Mouse (Mus musculus) spleen, embryonic (tissue): ENCODE measurements around the gene Ly75.

Experiments
- CTCF ChIA-PET: fragments of 350-600 bp; sonication (Branson Sonifier 250); formaldehyde crosslinking; loops from one replicate; lab custom pipeline; 2022; lab: Charles Lee

The Ly75 gene

GRCm38 (mm10) chr2:60382858-60383669, at the start of gene Ly75:
Gene Ly75, minus strand, starts transcription at chr2:60383303.
- CTCF ChIA-PET: no interaction called here

GRCm38 (mm10) chr2:60430315-60431021, 47.4 kb upstream of the Ly75 start:
- CTCF ChIA-PET: no interaction called here

GRCm38 (mm10) chr2:60418075-60418474, 35.0 kb upstream of the Ly75 start:
- CTCF ChIA-PET: no interaction called here

- CTCF ChIA-PET: no interaction called here
Measured at GRCm38 (mm10) chr2:60414334-60414733, 31.2 kb upstream of the Ly75 start.

- CTCF ChIA-PET: no interaction called here
Measured at GRCm38 (mm10) chr2:60413006-60413650, 30.0 kb upstream of the Ly75 start.

GRCm38 (mm10) chr2:60411181-60411580, 28.1 kb upstream of the Ly75 start:
- CTCF ChIA-PET: no interaction called here

- CTCF ChIA-PET: no interaction called here
Measured at GRCm38 (mm10) chr2:60409989-60410763, 27.1 kb upstream of the Ly75 start.

DNA sequence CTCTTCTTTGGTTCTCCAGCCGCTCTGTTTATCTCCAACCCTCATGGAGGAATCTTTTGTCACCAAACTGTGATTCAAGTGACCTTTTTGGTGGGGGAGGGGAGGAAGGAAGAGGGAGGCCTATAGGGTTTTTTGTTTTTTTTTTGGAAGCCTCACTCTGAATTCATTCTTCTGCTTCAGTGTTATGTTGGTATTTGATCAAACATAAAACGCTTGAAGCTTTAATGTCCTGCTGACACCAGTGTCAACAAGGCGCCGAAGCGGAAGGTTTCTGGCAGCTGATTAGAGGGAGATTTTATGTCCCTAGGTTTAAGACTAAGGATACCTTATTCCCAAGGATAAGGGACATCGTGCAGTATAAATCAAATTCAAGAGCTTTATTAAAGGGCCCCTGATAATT, 26.1 kb upstream of the Ly75 start:
- CTCF ChIA-PET: no interaction called here

- CTCF ChIA-PET: no interaction called here
Measured at GRCm38 (mm10) chr2:60407387-60407786, 24.3 kb upstream of the Ly75 start.

DNA sequence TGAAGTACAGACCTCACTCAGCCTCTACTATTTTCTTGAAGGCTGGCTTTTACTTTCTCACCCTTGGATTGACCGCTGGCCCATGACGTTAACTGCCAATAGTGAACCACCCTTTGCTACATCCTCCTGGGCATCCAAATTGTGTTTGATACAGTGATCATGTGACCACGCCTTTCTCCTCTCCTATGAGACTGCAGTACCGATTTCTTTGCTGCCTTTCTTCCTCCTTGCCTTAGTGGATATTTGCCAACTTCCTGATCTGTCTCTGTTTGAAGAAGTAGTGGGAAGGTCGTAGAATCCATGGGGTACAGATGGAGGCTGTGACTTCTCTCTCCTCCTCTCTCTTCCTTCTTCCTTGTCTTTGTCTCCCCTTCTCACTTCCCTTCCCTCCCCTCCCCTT, 22.3 kb upstream of the Ly75 start:
- CTCF ChIA-PET: no interaction called here

DNA sequence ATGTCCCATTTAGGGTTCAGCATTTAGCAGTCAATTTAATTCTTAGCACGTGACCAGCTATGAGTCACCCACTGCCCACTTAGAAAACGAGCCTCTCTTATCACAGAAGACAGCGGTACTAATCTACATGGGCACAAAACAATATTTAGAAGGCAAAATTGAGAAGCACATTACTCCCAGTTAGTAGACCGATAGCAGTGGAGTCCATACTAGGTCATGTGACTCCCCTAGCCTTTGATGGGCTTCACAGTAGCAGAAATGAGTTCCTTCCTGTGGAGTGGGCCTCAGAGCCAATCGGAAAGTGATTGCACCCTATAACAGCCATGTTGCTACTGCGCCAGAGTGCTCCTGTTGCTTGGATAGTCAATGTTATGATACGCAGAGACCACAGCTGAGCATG, 21.7 kb upstream of the Ly75 start:
- CTCF ChIA-PET: no interaction called here

- CTCF ChIA-PET: no interaction called here
Measured at GRCm38 (mm10) chr2:60401694-60402093, 18.6 kb upstream of the Ly75 start.

DNA sequence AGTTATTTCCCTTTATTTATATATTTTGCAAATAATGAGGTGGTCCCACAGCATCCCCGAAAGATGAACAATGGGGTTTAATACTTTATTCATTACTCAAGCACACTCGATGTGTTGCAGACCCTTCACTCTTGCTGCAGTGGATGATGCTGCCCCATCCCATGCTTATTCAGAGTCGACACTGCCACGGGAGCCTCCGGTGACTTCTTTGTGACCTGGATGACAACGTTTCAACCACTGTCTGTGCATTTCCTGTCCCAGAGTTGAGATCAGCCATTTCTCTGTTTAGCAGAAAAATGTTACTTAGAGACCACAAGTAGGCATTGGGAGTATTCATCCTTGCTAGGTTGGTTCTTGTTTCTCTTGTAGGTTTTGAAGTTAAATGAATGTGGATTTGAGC, 10.7 kb upstream of the Ly75 start:
- CTCF ChIA-PET: no interaction called here

DNA sequence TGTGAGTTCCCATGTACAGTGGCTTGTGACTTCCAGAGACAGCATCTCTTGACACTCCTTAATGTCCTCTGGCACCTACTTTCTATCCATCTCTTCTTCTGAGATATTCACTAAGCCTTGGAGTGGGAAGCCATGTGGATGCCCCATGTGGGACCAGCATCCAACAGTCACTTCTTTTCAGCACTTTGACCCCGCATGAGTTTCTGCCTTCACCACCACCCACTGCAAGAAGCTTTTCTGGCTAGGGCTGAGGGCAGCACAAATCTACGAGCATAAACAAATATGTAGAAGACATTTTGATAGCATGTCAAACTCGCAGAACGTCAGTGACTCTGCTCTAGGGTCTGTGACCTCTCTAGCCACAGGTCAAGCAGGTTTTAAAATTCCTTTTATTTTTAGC, 9.2 kb upstream of the Ly75 start:
- CTCF ChIA-PET: no interaction called here

DNA sequence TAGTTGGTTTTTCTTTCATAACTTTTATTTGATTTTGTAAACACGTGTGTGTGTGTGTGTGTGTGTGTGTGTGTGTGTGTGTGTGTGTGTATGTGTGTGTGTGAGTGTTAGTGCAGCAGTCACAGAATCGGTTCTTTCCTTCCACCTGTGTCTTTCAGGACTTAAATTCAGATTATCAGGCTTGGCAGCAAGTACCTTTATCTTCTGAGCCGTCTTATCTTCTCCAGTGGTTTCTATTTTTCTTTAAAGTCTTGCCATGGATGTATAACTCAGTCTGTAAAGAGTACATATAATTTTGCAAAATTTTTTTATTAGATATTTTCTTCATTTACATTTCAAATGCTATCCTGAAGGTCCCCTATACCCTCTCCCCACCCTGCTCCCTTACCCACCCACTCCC, 4.3 kb upstream of the Ly75 start:
- CTCF ChIA-PET: no interaction called here

DNA sequence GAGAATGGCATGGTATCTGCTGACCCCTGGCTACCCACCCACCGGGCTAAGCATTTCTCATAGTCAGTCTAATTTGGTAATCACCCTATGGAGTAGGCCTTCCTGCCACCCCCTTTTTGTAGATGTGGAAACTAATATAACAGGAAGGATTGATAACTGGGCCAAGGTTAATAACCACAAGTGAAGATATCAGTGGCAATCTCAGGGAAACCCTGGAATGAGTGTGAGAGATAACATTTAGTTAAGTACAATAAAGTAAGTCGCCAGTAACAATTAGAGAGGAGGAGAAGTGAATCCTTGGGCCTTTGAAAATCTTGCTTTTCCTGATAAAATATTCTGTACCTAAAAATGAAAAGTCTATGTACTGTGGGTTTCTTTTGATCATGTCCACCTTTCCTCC, 3.7 kb upstream of the Ly75 start:
- CTCF ChIA-PET: no interaction called here

- CTCF ChIA-PET: no interaction called here
Measured at GRCm38 (mm10) chr2:60384763-60385085, 1.6 kb upstream of the Ly75 start.

- CTCF ChIA-PET: no interaction called here
Measured at GRCm38 (mm10) chr2:60384083-60384762, 1.1 kb upstream of the Ly75 start.

DNA sequence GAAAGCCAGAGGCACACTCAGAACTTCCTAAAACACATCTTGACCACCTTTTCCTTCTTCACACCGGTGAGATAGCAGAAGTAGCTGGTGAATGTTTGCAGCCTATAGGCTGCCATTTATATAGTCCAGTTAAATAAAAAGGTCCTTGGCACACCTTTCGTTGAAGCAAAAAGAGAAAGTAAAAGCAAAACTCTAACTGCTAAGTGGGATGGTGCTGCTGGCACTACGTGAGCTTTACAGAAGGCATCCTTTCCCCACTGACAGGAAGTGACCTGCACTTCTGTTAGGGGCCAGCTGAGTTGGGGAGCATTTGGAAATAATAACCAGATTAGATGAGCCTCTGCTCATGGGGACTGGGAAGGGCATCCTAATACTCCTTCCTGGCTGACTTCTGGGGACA, 757 bp downstream of the Ly75 start:
- CTCF ChIA-PET: interaction anchor here (0.6 kb wide), 1 partner anchor 27 kb away, joined by 7 read pairs; no protein-coding TSS in a partner anchor

- CTCF ChIA-PET: interaction anchor here (0.6 kb wide), 1 partner anchor 36 kb away, joined by 3 read pairs; no protein-coding TSS in a partner anchor
Measured at GRCm38 (mm10) chr2:60377260-60377659, 5.8 kb downstream of the Ly75 start.

- CTCF ChIA-PET: no interaction called here
Measured at GRCm38 (mm10) chr2:60375608-60376107, 7.4 kb downstream of the Ly75 start.
